Mouse (Mus musculus): Measurements from ENCODE around the gene Phb2. TPM values are rescaled to one million over a fixed set of nuclear protein-coding genes. Genes with fewer than 3 reads are reported as not detected.
A peak's percentile ranks its signal among the peaks of the same experiment; 100 is the strongest.

Phb2 gene
- total RNA-seq, 4 experiments from 2014 or later = 111 to 126 (median 116) TPM

GRCm38 (mm10) chr6:124720904-124721303 lies 8.8 kb downstream of the Phb2 start:
- no peak for DNase-seq (ENCODE audit: low spot score in 2 of 2)

- no peak for DNase-seq (ENCODE audit: low spot score in 2 of 2)
Measured at GRCm38 (mm10) chr6:124722876-124723473, 10.8 kb downstream of the Phb2 start.

GRCm38 (mm10) chr6:124723541-124723940 lies 11.4 kb downstream of the Phb2 start:
- DNase-seq (ENCODE audit: low spot score in 2 of 2) = no peak

- no peak for DNase-seq (ENCODE audit: low spot score in 2 of 2)
Measured at GRCm38 (mm10) chr6:124724472-124724871, 12.3 kb downstream of the Phb2 start.

- no peak for DNase-seq (ENCODE audit: low spot score in 2 of 2)
Measured at GRCm38 (mm10) chr6:124728621-124729020, 16.5 kb downstream of the Phb2 start.

- no peak for DNase-seq (ENCODE audit: low spot score in 2 of 2)
Measured at GRCm38 (mm10) chr6:124729850-124730705, 17.9 kb downstream of the Phb2 start.

- DNase-seq (ENCODE audit: low spot score in 2 of 2) = no peak
Measured at GRCm38 (mm10) chr6:124731038-124731437, 18.9 kb downstream of the Phb2 start.

- no peak for DNase-seq (ENCODE audit: low spot score in 2 of 2)
Measured at GRCm38 (mm10) chr6:124732476-124733370, 20.6 kb downstream of the Phb2 start.

- no peak for DNase-seq (ENCODE audit: low spot score in 2 of 2)
Measured at GRCm38 (mm10) chr6:124734417-124734816, 22.3 kb downstream of the Phb2 start.

- DNase-seq (ENCODE audit: low spot score in 2 of 2) = no peak
Measured at GRCm38 (mm10) chr6:124737040-124737439, 24.9 kb downstream of the Phb2 start.

- no peak for DNase-seq (ENCODE audit: low spot score in 2 of 2)
Measured at GRCm38 (mm10) chr6:124738511-124739023, 26.4 kb downstream of the Phb2 start, which contains the start of gene Ptpn6. Gene Ptpn6 (minus strand): TSS chr6:124738714.

GRCm38 (mm10) chr6:124739231-124739796 lies 27.2 kb downstream of the Phb2 start:
- no peak for DNase-seq (ENCODE audit: low spot score in 2 of 2)

GRCm38 (mm10) chr6:124740211-124740887 lies 28.2 kb downstream of the Phb2 start:
- DNase-seq (ENCODE audit: low spot score in 2 of 2) = peak in 1 of 2 experiments; percentile 65

GRCm38 (mm10) chr6:124740888-124741761 lies 29.0 kb downstream of the Phb2 start, which contains the start of gene Grcc10:
Gene Grcc10 (minus strand): TSS chr6:124741374.
- DNase-seq (ENCODE audit: low spot score in 2 of 2) = peak; percentile 85 to 91

- no peak for DNase-seq (ENCODE audit: low spot score in 2 of 2)
Measured at GRCm38 (mm10) chr6:124741842-124742241, 29.7 kb downstream of the Phb2 start.

- DNase-seq (ENCODE audit: low spot score in 2 of 2) = no peak
Measured at GRCm38 (mm10) chr6:124742839-124743514, 30.8 kb downstream of the Phb2 start.

GRCm38 (mm10) chr6:124743647-124744046 lies 31.5 kb downstream of the Phb2 start:
- no peak for DNase-seq (ENCODE audit: low spot score in 2 of 2)

- DNase-seq (ENCODE audit: low spot score in 2 of 2) = no peak
Measured at GRCm38 (mm10) chr6:124744755-124745321, 32.7 kb downstream of the Phb2 start.

Data from left cerebral cortex, adult 8-10 months (tissue).